Mouse (Mus musculus): ENCODE results near the gene Iqcb1. TPM values are rescaled to one million over a fixed set of nuclear protein-coding genes. Genes with fewer than 3 reads are reported as not detected.

The Iqcb1 gene
- polyA plus RNA-seq (2015; fragmentation: Nextera tagmentation; extraction: Ambion mirVana) = 55.9 and 59.1 TPM in 2 replicates

- Histone ChIP-seq H3K4me1 (ENCODE audit: control insufficient read depth, insufficient read depth, low read depth, low read length) (peaks cover 6% of the 10 kb centered on the region), H3K36me3 (ENCODE audit: control insufficient read depth, insufficient read depth, low read length) (no peaks in the 10 kb centered on the region), H3K9me3 (ENCODE audit: control insufficient read depth, low read length) (no peaks in the 10 kb centered on the region), H3K9ac (ENCODE audit: low read depth, low read length) (peak within 1 kb of the TSS; percentile 97), H3K4me2 (ENCODE audit: low read length) (peak within 1 kb of the TSS; percentile 81), H3K27ac (ENCODE audit: low read depth, low read length) (peak within 1 kb of the TSS; percentile 77), H3K27me3 (replicated peaks; ENCODE audit: control insufficient read depth, insufficient read depth, low read length) (no peaks in the 10 kb centered on the region; the same call in 1 of the 2 replicates), H3K4me3 (ENCODE audit: low read length) (peak within 1 kb of the TSS; percentile 91)
- ATAC-seq = peak; percentile 99
- WGBS = 1% methylated on average over 58 of the region's 64 CpGs
These were observed at the start of gene Iqcb1 for GRCm38 (mm10) chr16:36828054-36828786. TSS of gene Iqcb1 (plus strand) at chr16:36828385.

- no peaks in the 10 kb centered on the region for H3K4me1 ChIP-seq (ENCODE audit: control insufficient read depth, insufficient read depth, low read depth, low read length)
- H3K4me2 ChIP-seq (ENCODE audit: low read length) = peak overlapping the region; percentile 29; the same call in 1 of the 2 replicates
- peak overlapping the region; percentile 21 for H3K4me3 ChIP-seq (ENCODE audit: low read length)
- no peaks in the 10 kb centered on the region for H3K9me3 ChIP-seq (ENCODE audit: control insufficient read depth, low read length)
- peak; percentile 71 for ATAC-seq
- H3K27ac ChIP-seq (ENCODE audit: low read depth, low read length) = peak overlapping the region; percentile 73
- no peaks in the 10 kb centered on the region for H3K27me3 ChIP-seq (replicated peaks; ENCODE audit: control insufficient read depth, insufficient read depth, low read length)
- H3K9ac ChIP-seq (ENCODE audit: low read depth, low read length) = no peak overlapping the region
- H3K36me3 ChIP-seq (ENCODE audit: control insufficient read depth, insufficient read depth, low read length) = no peaks in the 10 kb centered on the region
- 71% methylated on average over 2 of the region's 2 CpGs for WGBS
These were observed 44.0 kb upstream of the Iqcb1 start for GRCm38 (mm10) chr16:36784146-36784545.

- no peaks in the 10 kb centered on the region for H3K27me3 ChIP-seq (replicated peaks; ENCODE audit: control insufficient read depth, insufficient read depth, low read length)
- 67% methylated on average over 10 of the region's 10 CpGs for WGBS
- H3K36me3 ChIP-seq (ENCODE audit: control insufficient read depth, insufficient read depth, low read length) = no peaks in the 10 kb centered on the region
- H3K9ac ChIP-seq (ENCODE audit: low read depth, low read length) = no peak within 1 kb of the TSS
- H3K4me2 ChIP-seq (ENCODE audit: low read length) = peak within 1 kb of the TSS; percentile 29; the same call in 1 of the 2 replicates
- no peaks in the 10 kb centered on the region for H3K9me3 ChIP-seq (ENCODE audit: control insufficient read depth, low read length)
- H3K4me3 ChIP-seq (ENCODE audit: low read length) = peak within 1 kb of the TSS; percentile 21
- H3K27ac ChIP-seq (ENCODE audit: low read depth, low read length) = peak within 1 kb of the TSS; percentile 73
- peak; percentile 96 for ATAC-seq
- H3K4me1 ChIP-seq (ENCODE audit: control insufficient read depth, insufficient read depth, low read depth, low read length) = no peaks in the 10 kb centered on the region
These were observed 43.4 kb upstream of the Iqcb1 start, which contains the start of gene Slc15a2 for GRCm38 (mm10) chr16:36784594-36785313. TSS of gene Slc15a2 (minus strand) at chr16:36784962.

- no peaks in the 10 kb centered on the region for H3K4me1 ChIP-seq (ENCODE audit: control insufficient read depth, insufficient read depth, low read depth, low read length)
- H3K4me3 ChIP-seq (ENCODE audit: low read length) = no peak overlapping the region
- H3K36me3 ChIP-seq (ENCODE audit: control insufficient read depth, insufficient read depth, low read length) = no peaks in the 10 kb centered on the region
- H3K4me2 ChIP-seq (ENCODE audit: low read length) = no peak overlapping the region
- 92% methylated on average over 7 of the region's 7 CpGs for WGBS
- ATAC-seq = no peak
- H3K27me3 ChIP-seq (replicated peaks; ENCODE audit: control insufficient read depth, insufficient read depth, low read length) = no peaks in the 10 kb centered on the region
- H3K9ac ChIP-seq (ENCODE audit: low read depth, low read length) = no peak overlapping the region
- no peak overlapping the region for H3K27ac ChIP-seq (ENCODE audit: low read depth, low read length)
- H3K9me3 ChIP-seq (ENCODE audit: control insufficient read depth, low read length) = no peaks in the 10 kb centered on the region
These were observed 41.7 kb upstream of the Iqcb1 start for GRCm38 (mm10) chr16:36786466-36786865.

- H3K4me3 ChIP-seq (ENCODE audit: low read length) = no peak overlapping the region
- H3K9me3 ChIP-seq (ENCODE audit: control insufficient read depth, low read length) = no peaks in the 10 kb centered on the region
- no peak overlapping the region for H3K27ac ChIP-seq (ENCODE audit: low read depth, low read length)
- no peak overlapping the region for H3K9ac ChIP-seq (ENCODE audit: low read depth, low read length)
- no peaks in the 10 kb centered on the region for H3K36me3 ChIP-seq (ENCODE audit: control insufficient read depth, insufficient read depth, low read length)
- H3K27me3 ChIP-seq (replicated peaks; ENCODE audit: control insufficient read depth, insufficient read depth, low read length) = no peaks in the 10 kb centered on the region
- no peaks in the 10 kb centered on the region for H3K4me1 ChIP-seq (ENCODE audit: control insufficient read depth, insufficient read depth, low read depth, low read length)
- no peak overlapping the region for H3K4me2 ChIP-seq (ENCODE audit: low read length)
- 89% methylated on average over 4 of the region's 4 CpGs for WGBS
- ATAC-seq = no peak
These were observed 38.0 kb upstream of the Iqcb1 start for GRCm38 (mm10) chr16:36790166-36790565.

GRCm38 (mm10) chr16:36794976-36795375 lies 33.2 kb upstream of the Iqcb1 start:
- Histone ChIP-seq H3K27ac (ENCODE audit: low read depth, low read length) (no peak overlapping the region), H3K4me1 (ENCODE audit: control insufficient read depth, insufficient read depth, low read depth, low read length) (no peaks in the 10 kb centered on the region), H3K36me3 (ENCODE audit: control insufficient read depth, insufficient read depth, low read length) (no peaks in the 10 kb centered on the region), H3K9ac (ENCODE audit: low read depth, low read length) (no peak overlapping the region), H3K4me2 (ENCODE audit: low read length) (no peak overlapping the region), H3K4me3 (ENCODE audit: low read length) (no peak overlapping the region), H3K9me3 (ENCODE audit: control insufficient read depth, low read length) (no peaks in the 10 kb centered on the region), H3K27me3 (replicated peaks; ENCODE audit: control insufficient read depth, insufficient read depth, low read length) (no peaks in the 10 kb centered on the region)
- no peak for ATAC-seq
- WGBS = 69% methylated on average over 2 of the region's 2 CpGs

- no peaks in the 10 kb centered on the region for H3K36me3 ChIP-seq (ENCODE audit: control insufficient read depth, insufficient read depth, low read length)
- H3K4me3 ChIP-seq (ENCODE audit: low read length) = no peak overlapping the region
- no peak overlapping the region for H3K9ac ChIP-seq (ENCODE audit: low read depth, low read length)
- no peak overlapping the region for H3K27ac ChIP-seq (ENCODE audit: low read depth, low read length)
- no peak for ATAC-seq
- no peaks in the 10 kb centered on the region for H3K27me3 ChIP-seq (replicated peaks; ENCODE audit: control insufficient read depth, insufficient read depth, low read length)
- 75% methylated on average over 2 of the region's 2 CpGs for WGBS
- H3K9me3 ChIP-seq (ENCODE audit: control insufficient read depth, low read length) = peaks cover 3% of the 10 kb centered on the region; the same call in 1 of the 2 replicates
- H3K4me1 ChIP-seq (ENCODE audit: control insufficient read depth, insufficient read depth, low read depth, low read length) = no peaks in the 10 kb centered on the region
- H3K4me2 ChIP-seq (ENCODE audit: low read length) = no peak overlapping the region
These were observed 29.9 kb upstream of the Iqcb1 start for GRCm38 (mm10) chr16:36798334-36798733.

- Histone ChIP-seq H3K4me1 (ENCODE audit: control insufficient read depth, insufficient read depth, low read depth, low read length) (no peaks in the 10 kb centered on the region), H3K27ac (ENCODE audit: low read depth, low read length) (no peak overlapping the region), H3K4me3 (ENCODE audit: low read length) (no peak overlapping the region), H3K4me2 (ENCODE audit: low read length) (no peak overlapping the region), H3K9ac (ENCODE audit: low read depth, low read length) (no peak overlapping the region), H3K9me3 (ENCODE audit: control insufficient read depth, low read length) (peaks cover 3% of the 10 kb centered on the region; the same call in 1 of the 2 replicates), H3K27me3 (replicated peaks; ENCODE audit: control insufficient read depth, insufficient read depth, low read length) (no peaks in the 10 kb centered on the region), H3K36me3 (ENCODE audit: control insufficient read depth, insufficient read depth, low read length) (no peaks in the 10 kb centered on the region)
- WGBS = 91% methylated on average over 3 of the region's 3 CpGs
- ATAC-seq = no peak
These were observed 25.8 kb upstream of the Iqcb1 start for GRCm38 (mm10) chr16:36802361-36802760.

GRCm38 (mm10) chr16:36808616-36809015 lies 19.6 kb upstream of the Iqcb1 start:
- Histone ChIP-seq H3K27ac (ENCODE audit: low read depth, low read length) (no peak overlapping the region), H3K27me3 (replicated peaks; ENCODE audit: control insufficient read depth, insufficient read depth, low read length) (no peaks in the 10 kb centered on the region), H3K4me1 (ENCODE audit: control insufficient read depth, insufficient read depth, low read depth, low read length) (no peaks in the 10 kb centered on the region), H3K4me3 (ENCODE audit: low read length) (no peak overlapping the region), H3K36me3 (ENCODE audit: control insufficient read depth, insufficient read depth, low read length) (no peaks in the 10 kb centered on the region), H3K9me3 (ENCODE audit: control insufficient read depth, low read length) (no peaks in the 10 kb centered on the region), H3K4me2 (ENCODE audit: low read length) (no peak overlapping the region), H3K9ac (ENCODE audit: low read depth, low read length) (no peak overlapping the region)
- WGBS = 90% methylated on average over 3 of the region's 3 CpGs
- no peak for ATAC-seq

Data from hindbrain, embryonic 16.5 days (tissue).